Mouse (Mus musculus) stomach, embryonic 14.5 days (tissue): ENCODE data around the gene Tnrc6b. TPM values are rescaled to one million over a fixed set of nuclear protein-coding genes. Genes with fewer than 3 reads are reported as not detected.

Experiments
- ATAC-seq: fragments of 200-750 bp; cut with Nextera tagmentation; 2 replicates; pipeline ENCODE4 v1.8.0; 2017; ENCODE audit warnings: low read depth, moderate TSS enrichment; ENCODE audit not compliant: insufficient number of reproducible peaks, insufficient read depth, low FRiP score
- H3K27ac ChIP-seq: fragments of 300-500 bp; sonication (generic); 2 replicates; pipeline ENCODE4 v1.5.1; 2014; ENCODE audit warnings: mild to moderate bottlenecking, low read length, moderate library complexity, mixed read lengths
- H3K27me3 ChIP-seq: fragments of 300-500 bp; sonication (generic); 2 replicates; pipeline ENCODE4 v1.6.1; 2014; ENCODE audit warnings: low read length, control low read depth, mixed read lengths; ENCODE audit not compliant: control insufficient read depth, insufficient read depth
- H3K36me3 ChIP-seq: fragments of 300-500 bp; sonication (generic); 2 replicates; pipeline ENCODE4 v1.6.1; 2014; ENCODE audit warnings: mild to moderate bottlenecking, control low read depth, low read length, moderate library complexity, mixed read lengths; ENCODE audit not compliant: control insufficient read depth, insufficient read depth
- H3K4me1 ChIP-seq: fragments of 300-500 bp; sonication (generic); 2 replicates; pipeline ENCODE4 v1.6.1; 2014; ENCODE audit warnings: low read length, control low read depth, mixed read lengths; ENCODE audit not compliant: control insufficient read depth, insufficient read depth
- H3K4me2 ChIP-seq: fragments of 300-500 bp; sonication (generic); replicated peaks from 2 replicates; pipeline ENCODE4 v1.6.1; 2014; ENCODE audit warnings: low read depth, low read length, control low read depth
- H3K4me3 ChIP-seq: fragments of 300-500 bp; sonication (generic); 2 replicates; pipeline ENCODE4 v1.5.1; 2014; ENCODE audit warnings: low read depth, low read length, control low read depth
- H3K9ac ChIP-seq: fragments of 300-500 bp; sonication (generic); replicated peaks from 2 replicates; pipeline ENCODE4 v1.6.1; 2014; ENCODE audit warnings: low read depth, mild to moderate bottlenecking, control low read depth, low read length, moderate library complexity, mixed read lengths
- H3K9me3 ChIP-seq: fragments of 300-500 bp; sonication (generic); 2 replicates; pipeline ENCODE4 v1.6.1; 2016; ENCODE audit warnings: low read depth, low read length, control low read depth; ENCODE audit not compliant: control insufficient read depth
- WGBS: fragments of 180-500 bp; shearing (Covaris S2); extraction: QIAGEN DNeasy Blood & Tissue Kit; methylation state at CpG from one replicate; pipeline ENCODE4 v1.1.7; 2014; 5-methylcytosine and 5-hydroxymethylcytosine counted together
- polyA plus RNA-seq: library from polyadenylated mRNA; unstranded; fragments of >200 nt; fragmentation: Nextera tagmentation; extraction: Ambion mirVana; gene quantifications from 2 replicates; pipeline ENCODE4 v1.2.1, GENCODE M21; 2014

Gene Tnrc6b
- polyA plus RNA-seq, 1 experiment from 2014 or later, result 25.5 TPM

DNA sequence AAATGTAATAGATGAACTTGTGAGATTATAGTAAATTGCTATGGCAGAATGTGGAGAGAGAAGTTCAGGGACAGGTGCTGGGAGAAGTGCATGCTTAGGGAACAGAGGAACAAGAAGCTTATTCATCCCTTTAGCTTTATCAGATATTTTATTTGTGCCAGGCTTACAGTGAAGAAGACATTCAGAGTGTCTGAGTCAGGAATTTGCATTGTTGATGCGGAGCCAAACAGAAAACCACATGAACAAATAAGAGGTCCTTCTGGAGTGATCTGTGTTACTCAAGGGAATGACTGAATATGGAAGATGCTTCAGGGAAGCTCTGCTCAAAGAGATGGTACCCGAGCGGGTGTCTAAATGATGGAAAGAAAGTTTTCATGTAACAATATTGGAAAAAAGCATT is 57.1 kb downstream of the Tnrc6b start:
- H3K36me3 ChIP-seq, result no peaks in the 10 kb centered on the region
- 89% methylated on average over 3 of the region's 3 CpGs for WGBS
- H3K9me3 ChIP-seq, result no peaks in the 10 kb centered on the region
- H3K4me1 ChIP-seq, result 0 out of 2 replicates have a peak, but pooled peaks cover 5% of the 10 kb centered on the region
- H3K4me2 ChIP-seq, result no peak overlapping the region
- ATAC-seq, result no peak
- H3K27ac ChIP-seq, result no peak overlapping the region
- no peaks in the 10 kb centered on the region for H3K27me3 ChIP-seq
- no peak overlapping the region for H3K4me3 ChIP-seq
- no peak overlapping the region for H3K9ac ChIP-seq

DNA sequence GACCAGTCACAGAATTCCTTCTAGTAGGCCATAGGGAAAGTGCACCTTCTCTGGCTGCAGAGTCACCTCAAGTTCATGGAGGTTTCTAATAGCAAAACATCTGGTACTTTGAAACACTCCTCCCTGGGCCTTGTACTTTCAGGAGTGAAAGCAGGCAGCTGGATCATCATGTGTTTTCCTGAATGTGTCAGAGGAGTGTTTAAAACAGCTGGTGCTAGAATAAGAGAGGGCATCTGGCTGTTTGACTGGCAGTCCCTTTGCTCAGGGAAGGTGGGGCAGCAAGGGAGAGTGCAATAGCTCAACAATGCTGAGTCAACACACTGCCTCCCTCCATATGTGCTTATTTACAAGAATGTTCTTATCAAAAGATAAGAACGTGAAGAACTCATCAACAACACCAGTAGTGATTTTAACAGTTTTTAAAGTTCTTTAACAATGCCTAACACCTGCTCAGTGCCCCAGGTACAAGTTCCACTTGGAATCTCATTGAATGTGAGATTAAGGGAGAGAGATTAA is 60.9 kb downstream of the Tnrc6b start:
- no peaks in the 10 kb centered on the region for H3K27me3 ChIP-seq
- no peaks in the 10 kb centered on the region for H3K9me3 ChIP-seq
- H3K4me1 ChIP-seq, result 0 out of 2 replicates have a peak, but pooled peaks cover 5% of the 10 kb centered on the region
- no peak overlapping the region for H3K27ac ChIP-seq
- no peak for ATAC-seq
- no peak overlapping the region for H3K9ac ChIP-seq
- no peak overlapping the region for H3K4me3 ChIP-seq
- 26% methylated on average over 1 of the region's 1 CpGs for WGBS
- no peaks in the 10 kb centered on the region for H3K36me3 ChIP-seq
- no peak overlapping the region for H3K4me2 ChIP-seq

GRCm38 (mm10) chr15:80774666-80775065 is 63.6 kb downstream of the Tnrc6b start:
- Histone ChIP-seq H3K4me1 (0 out of 2 replicates have a peak, but pooled peaks cover 5% of the 10 kb centered on the region), H3K36me3 (no peaks in the 10 kb centered on the region), H3K27ac (no peak overlapping the region), H3K9me3 (no peaks in the 10 kb centered on the region), H3K4me2 (no peak overlapping the region), H3K4me3 (no peak overlapping the region), H3K9ac (no peak overlapping the region), H3K27me3 (no peaks in the 10 kb centered on the region)
- 96% methylated on average over 1 of the region's 1 CpGs for WGBS
- no peak for ATAC-seq

DNA sequence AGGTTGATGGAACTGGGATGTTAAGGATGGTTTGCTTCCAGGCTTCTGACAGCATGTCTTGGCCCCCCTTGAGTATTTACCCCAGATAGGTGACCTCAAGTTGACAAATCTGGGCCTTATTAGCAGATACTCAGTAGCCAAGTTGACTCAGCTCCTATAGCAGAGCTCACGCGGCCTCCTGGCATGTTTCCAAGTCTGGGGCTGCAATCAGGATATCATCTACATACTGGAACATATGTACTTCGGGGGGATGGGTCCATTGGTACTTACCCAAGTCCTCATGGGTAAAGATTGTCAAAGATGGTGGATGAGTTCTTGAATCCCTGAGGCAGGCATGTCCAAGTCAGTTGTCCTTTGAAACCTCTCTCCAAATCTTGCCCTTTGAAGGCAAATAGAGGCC is 67.9 kb downstream of the Tnrc6b start:
- no peak overlapping the region for H3K9ac ChIP-seq
- H3K4me3 ChIP-seq, result no peak overlapping the region
- no peak overlapping the region for H3K27ac ChIP-seq
- WGBS, result 70% methylated on average over 3 of the region's 3 CpGs
- ATAC-seq, result no peak
- H3K27me3 ChIP-seq, result no peaks in the 10 kb centered on the region
- no peaks in the 10 kb centered on the region for H3K9me3 ChIP-seq
- H3K4me1 ChIP-seq, result no peaks in the 10 kb centered on the region
- H3K36me3 ChIP-seq, result no peaks in the 10 kb centered on the region
- no peak overlapping the region for H3K4me2 ChIP-seq

GRCm38 (mm10) chr15:80780154-80780751 is 69.1 kb downstream of the Tnrc6b start:
- H3K9ac ChIP-seq, result no peak overlapping the region
- H3K4me3 ChIP-seq, result no peak overlapping the region
- WGBS, result 90% methylated on average over 5 of the region's 5 CpGs
- no peaks in the 10 kb centered on the region for H3K27me3 ChIP-seq
- no peak overlapping the region for H3K4me2 ChIP-seq
- H3K4me1 ChIP-seq, result peaks cover 3% of the 10 kb centered on the region; the same call in 1 of the 2 replicates
- no peak overlapping the region for H3K27ac ChIP-seq
- no peak for ATAC-seq
- no peaks in the 10 kb centered on the region for H3K9me3 ChIP-seq
- H3K36me3 ChIP-seq, result no peaks in the 10 kb centered on the region

DNA sequence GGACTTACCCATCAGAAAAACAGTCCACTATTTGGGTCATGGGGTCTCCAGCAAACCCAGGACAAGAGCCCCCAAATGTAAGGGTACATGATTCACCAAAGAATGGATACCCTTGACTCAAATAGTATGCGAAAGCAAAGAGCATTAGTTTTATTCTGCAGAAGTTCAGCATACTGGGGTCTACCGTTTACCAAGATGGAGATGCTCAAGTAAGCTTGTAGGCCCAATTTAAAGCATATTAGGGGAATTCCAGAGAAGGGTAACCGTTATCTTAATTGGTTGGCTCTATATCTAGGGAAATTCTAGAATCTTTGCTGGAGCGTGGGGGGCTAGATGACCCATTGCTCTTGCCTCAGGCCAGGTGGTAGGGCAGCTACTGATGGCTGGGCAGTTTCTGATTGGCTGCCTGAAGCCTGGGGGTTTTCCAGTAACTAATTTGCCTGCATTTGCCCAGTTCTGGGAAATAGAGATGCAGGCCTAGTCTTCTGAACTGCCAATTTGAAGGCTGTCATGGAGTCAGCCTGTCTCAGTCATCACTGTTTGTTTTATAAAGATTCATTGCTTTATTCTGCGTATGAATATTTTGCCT is 70.2 kb downstream of the Tnrc6b start:
- no peaks in the 10 kb centered on the region for H3K9me3 ChIP-seq
- no peak overlapping the region for H3K27ac ChIP-seq
- WGBS, result 84% methylated on average over 5 of the region's 5 CpGs
- H3K36me3 ChIP-seq, result no peaks in the 10 kb centered on the region
- ATAC-seq, result no peak
- no peaks in the 10 kb centered on the region for H3K27me3 ChIP-seq
- H3K9ac ChIP-seq, result no peak overlapping the region
- no peak overlapping the region for H3K4me3 ChIP-seq
- H3K4me1 ChIP-seq, result peaks cover 3% of the 10 kb centered on the region; the same call in 1 of the 2 replicates
- no peak overlapping the region for H3K4me2 ChIP-seq

GRCm38 (mm10) chr15:80784553-80784971 is 73.4 kb downstream of the Tnrc6b start:
- Histone ChIP-seq H3K36me3 (no peaks in the 10 kb centered on the region), H3K4me2 (no peak overlapping the region), H3K4me3 (no peak overlapping the region), H3K9ac (no peak overlapping the region), H3K27ac (peak overlapping the region; percentile 48; the same call in 1 of the 2 replicates), H3K9me3 (no peaks in the 10 kb centered on the region), H3K4me1 (peaks cover 3% of the 10 kb centered on the region; the same call in 1 of the 2 replicates), H3K27me3 (no peaks in the 10 kb centered on the region)
- ATAC-seq, result peak; percentile 88
- 29% methylated on average over 7 of the region's 7 CpGs for WGBS

- no peak overlapping the region for H3K9ac ChIP-seq
- WGBS, result 88% methylated on average over 1 of the region's 1 CpGs
- H3K36me3 ChIP-seq, result no peaks in the 10 kb centered on the region
- H3K4me1 ChIP-seq, result peaks cover 3% of the 10 kb centered on the region; the same call in 1 of the 2 replicates
- H3K4me3 ChIP-seq, result no peak overlapping the region
- no peak overlapping the region for H3K27ac ChIP-seq
- no peaks in the 10 kb centered on the region for H3K27me3 ChIP-seq
- no peak overlapping the region for H3K4me2 ChIP-seq
- no peaks in the 10 kb centered on the region for H3K9me3 ChIP-seq
- ATAC-seq, result no peak
Observed at GRCm38 (mm10) chr15:80785699-80786098, 74.6 kb downstream of the Tnrc6b start.
